Mouse (Mus musculus) hindbrain, postnatal 0 days (tissue): ENCODE measurements around the gene Mrpl52. TPM values are rescaled to one million over a fixed set of nuclear protein-coding genes. Genes with fewer than 3 reads are reported as not detected.

ENCODE experiments used
- ATAC-seq: fragments of 200-750 bp; cut with Nextera tagmentation; 2 replicates; pipeline ENCODE4 v1.8.0; 2017; ENCODE audit warnings: mild to moderate bottlenecking, moderate TSS enrichment, moderate library complexity
- DNase-seq: peaks from one replicate; pipeline ENCODE4 v3.0.0-alpha.2; 2015; ENCODE audit warnings: low spot score
- H3K27ac ChIP-seq: fragments of 300-500 bp; sonication (generic); 2 replicates; pipeline ENCODE4 v1.5.1; 2014; ENCODE audit warnings: mild to moderate bottlenecking
- H3K27me3 ChIP-seq: fragments of 300-500 bp; sonication (generic); 2 replicates; pipeline ENCODE4 v1.6.1; 2014; ENCODE audit warnings: low read length, mixed read lengths; ENCODE audit not compliant: insufficient read depth
- H3K36me3 ChIP-seq: fragments of 300-500 bp; sonication (generic); 2 replicates; pipeline ENCODE4 v1.6.1; 2014; ENCODE audit warnings: low read length, mixed read lengths; ENCODE audit not compliant: insufficient read depth
- H3K4me1 ChIP-seq: fragments of 300-500 bp; sonication (generic); 2 replicates; pipeline ENCODE4 v1.6.1; 2014; ENCODE audit warnings: antibody characterized with exemption, low read length, mixed read lengths; ENCODE audit not compliant: insufficient read depth
- H3K4me2 ChIP-seq: fragments of 300-500 bp; sonication (generic); 2 replicates; pipeline ENCODE4 v1.6.1; 2014; ENCODE audit warnings: low read depth, mild to moderate bottlenecking, low read length, moderate library complexity, mixed read lengths
- H3K4me3 ChIP-seq: fragments of 300-500 bp; sonication (generic); 2 replicates; pipeline ENCODE4 v1.5.1; 2014; ENCODE audit warnings: low read length
- H3K9ac ChIP-seq: fragments of 300-500 bp; sonication (generic); replicated peaks from 2 replicates; pipeline ENCODE4 v1.6.1; 2014; ENCODE audit warnings: mild to moderate bottlenecking, low read length, moderate library complexity, mixed read lengths
- H3K9me3 ChIP-seq: fragments of 300-500 bp; sonication (generic); 2 replicates; pipeline ENCODE4 v1.6.1; 2016; ENCODE audit warnings: low read length, mixed read lengths
- CTCF ChIP-seq: IDR thresholded peaks from 2 replicates; pipeline ENCODE4 v1.5.1; 2016; ENCODE audit warnings: antibody characterized with exemption, control low read depth, low read depth
- WGBS: fragments of 180-500 bp; shearing (Covaris S2); extraction: QIAGEN DNeasy Blood & Tissue Kit; methylation state at CpG from one replicate; pipeline ENCODE4 v1.1.7; 2014; 5-methylcytosine and 5-hydroxymethylcytosine counted together
- polyA plus RNA-seq: library from polyadenylated mRNA; unstranded; fragments of >200 nt; fragmentation: Nextera tagmentation; extraction: Ambion mirVana; gene quantifications from 2 replicates; pipeline ENCODE4 v1.2.1, GENCODE M21; 2015
- total RNA-seq: library from RNA; depleted of rRNA; stranded (reverse); fragments of >200 nt; gene quantifications from 2 replicates; pipeline ENCODE4 v1.2.3, GENCODE M21; 2014

Mrpl52 gene
- total and polyA plus RNA-seq, 2 experiments from 2014 or later, result 113 to 266 TPM

DNA sequence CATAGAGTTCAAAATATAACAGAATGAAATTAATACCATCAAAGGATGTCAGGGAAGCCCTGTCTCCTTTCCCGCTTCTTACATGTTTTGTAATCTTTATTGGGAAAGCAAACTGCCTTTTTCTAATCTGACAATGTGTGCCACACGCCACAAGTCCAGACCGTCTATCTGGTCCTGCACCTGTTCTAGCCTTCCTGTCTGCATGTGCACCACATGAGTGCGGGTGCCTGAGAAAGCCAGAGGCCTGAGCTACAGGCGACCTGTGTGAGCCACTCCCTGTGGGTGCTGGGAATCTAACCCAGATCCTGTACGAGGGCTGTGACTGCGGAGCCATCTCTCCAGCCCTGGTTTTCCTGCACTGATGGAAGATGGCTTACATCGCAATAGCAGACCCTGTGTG is 42.3 kb upstream of the Mrpl52 start:
- WGBS, result 94% methylated on average over 8 of the region's 8 CpGs
- no peak overlapping the region for H3K27ac ChIP-seq
- no peak overlapping the region for H3K9ac ChIP-seq
- ATAC-seq (no peak), DNase-seq (no peak)
- H3K36me3 ChIP-seq, result no peaks in the 10 kb centered on the region
- no peaks in the 10 kb centered on the region for H3K27me3 ChIP-seq
- no peak for TF ChIP-seq CTCF
- H3K4me3 ChIP-seq, result no peak overlapping the region
- H3K9me3 ChIP-seq, result no peaks in the 10 kb centered on the region
- no peak overlapping the region for H3K4me2 ChIP-seq
- no peaks in the 10 kb centered on the region for H3K4me1 ChIP-seq

DNA sequence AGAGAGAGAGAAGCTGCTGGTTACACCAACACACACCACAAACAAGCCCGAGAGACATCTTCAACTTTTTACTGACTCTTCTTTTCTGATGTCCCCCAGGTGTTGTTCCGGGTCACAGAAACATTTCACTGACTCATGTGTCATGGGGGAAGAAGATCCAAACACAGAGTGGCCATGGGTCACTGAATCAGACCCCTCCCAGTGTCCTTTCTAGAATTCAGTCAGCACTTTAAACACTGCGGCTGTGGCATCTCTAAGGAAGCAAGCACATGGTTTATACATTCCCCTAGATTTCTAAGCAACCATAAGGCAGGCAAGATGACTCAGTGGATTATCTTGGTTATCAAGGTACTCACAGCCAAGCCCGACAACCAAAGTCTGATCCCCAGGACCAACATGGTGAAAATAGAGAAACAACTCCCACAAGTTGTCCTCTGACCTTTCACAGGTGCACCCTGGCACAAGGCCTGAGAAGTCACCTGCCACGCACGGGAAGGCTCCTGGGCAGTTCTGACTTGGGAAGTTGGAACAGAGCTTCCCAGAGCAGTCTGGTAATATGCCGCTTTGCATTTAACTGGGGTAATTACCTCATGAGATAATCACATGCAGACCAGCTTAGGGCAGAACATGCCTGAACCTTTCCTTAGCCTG is 40.6 kb upstream of the Mrpl52 start:
- Histone ChIP-seq H3K9ac (no peak overlapping the region), H3K27ac (no peak overlapping the region), H3K36me3 (no peaks in the 10 kb centered on the region), H3K9me3 (no peaks in the 10 kb centered on the region), H3K4me3 (no peak overlapping the region), H3K4me2 (no peak overlapping the region), H3K27me3 (no peaks in the 10 kb centered on the region), H3K4me1 (no peaks in the 10 kb centered on the region)
- DNase-seq, result no peak
- 85% methylated on average over 7 of the region's 7 CpGs for WGBS
- TF ChIP-seq CTCF, result no peak
- no peak for ATAC-seq

DNA sequence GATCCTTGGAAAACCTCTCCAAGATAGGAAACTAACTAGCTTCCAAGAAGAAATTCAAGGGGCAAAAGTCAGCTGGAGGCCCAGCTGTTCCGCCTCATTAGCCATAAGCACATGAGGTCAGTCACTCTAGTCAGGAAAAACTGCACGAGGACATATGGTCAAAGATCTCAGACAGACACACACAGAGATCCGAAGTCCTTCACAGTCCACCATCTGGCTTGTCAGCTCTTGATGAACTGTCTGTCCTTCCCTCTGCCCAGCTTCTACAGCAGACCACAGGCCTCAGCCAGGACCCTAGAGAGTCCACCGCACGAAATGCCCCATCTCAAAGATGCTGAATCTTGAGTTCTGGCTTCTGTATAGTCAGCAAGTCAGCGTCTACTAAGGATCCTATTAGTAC is 39.2 kb upstream of the Mrpl52 start:
- Histone ChIP-seq H3K4me2 (no peak overlapping the region), H3K27me3 (no peaks in the 10 kb centered on the region), H3K4me1 (no peaks in the 10 kb centered on the region), H3K9me3 (no peaks in the 10 kb centered on the region), H3K9ac (no peak overlapping the region), H3K27ac (no peak overlapping the region), H3K4me3 (no peak overlapping the region), H3K36me3 (no peaks in the 10 kb centered on the region)
- no peak for TF ChIP-seq CTCF
- ATAC-seq (no peak), DNase-seq (no peak)
- 64% methylated on average over 6 of the region's 6 CpGs for WGBS

DNA sequence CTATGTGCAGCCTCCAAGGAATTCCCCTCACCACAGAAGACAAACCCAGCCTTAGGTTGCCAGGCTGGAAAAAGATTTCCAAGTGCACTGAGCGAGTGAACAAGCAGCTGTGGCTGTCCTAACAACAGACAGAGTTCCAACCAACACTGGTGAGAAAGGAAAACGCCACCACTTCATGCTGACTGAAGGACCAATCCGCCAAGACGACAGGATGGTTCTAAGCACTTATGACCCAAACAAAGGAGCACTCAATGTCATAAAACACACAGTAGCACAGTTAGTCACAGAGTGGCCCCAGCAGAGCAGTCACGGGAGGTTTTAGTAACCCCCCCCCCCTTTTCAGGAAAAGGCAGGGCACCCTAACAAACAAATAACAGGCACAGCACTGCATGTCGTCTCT is 35.9 kb upstream of the Mrpl52 start:
- no peak for TF ChIP-seq CTCF
- ATAC-seq, result no peak

DNA sequence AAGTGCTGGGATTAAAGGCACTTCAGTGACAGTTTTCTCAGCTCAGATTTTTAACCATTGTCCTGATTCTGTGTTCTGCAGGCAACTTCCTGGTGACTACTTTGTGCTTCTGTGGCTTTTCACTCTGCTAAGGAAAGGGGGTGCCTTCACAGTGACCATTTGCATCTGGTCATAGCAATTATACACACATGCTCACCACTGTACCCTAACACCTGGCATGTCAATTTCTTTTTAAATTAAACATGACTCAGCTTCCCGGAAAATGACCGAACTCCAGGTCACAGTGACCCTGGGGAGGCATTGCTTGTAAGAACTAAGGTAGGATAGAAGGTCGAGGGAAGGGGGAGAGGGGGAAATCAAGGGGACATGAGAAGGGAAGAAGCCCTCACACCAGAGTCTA is 32.9 kb upstream of the Mrpl52 start:
- Histone ChIP-seq H3K4me3 (no peak overlapping the region), H3K36me3 (no peaks in the 10 kb centered on the region), H3K4me2 (no peak overlapping the region), H3K9ac (no peak overlapping the region), H3K27ac (no peak overlapping the region), H3K4me1 (no peaks in the 10 kb centered on the region), H3K27me3 (no peaks in the 10 kb centered on the region), H3K9me3 (no peaks in the 10 kb centered on the region)
- TF ChIP-seq CTCF, result no peak
- DNase-seq (no peak), ATAC-seq (no peak)
- WGBS, result 85% methylated on average over 3 of the region's 3 CpGs

More for the DNA sequence above, 35.9 kb upstream of the Mrpl52 start:
- Histone ChIP-seq H3K9ac (no peak overlapping the region), H3K27me3 (no peaks in the 10 kb centered on the region), H3K9me3 (no peaks in the 10 kb centered on the region), H3K4me2 (no peak overlapping the region), H3K36me3 (no peaks in the 10 kb centered on the region), H3K4me1 (no peaks in the 10 kb centered on the region), H3K4me3 (no peak overlapping the region), H3K27ac (no peak overlapping the region)
- DNase-seq, result no peak
- WGBS, result 62% methylated on average over 6 of the region's 6 CpGs

DNA sequence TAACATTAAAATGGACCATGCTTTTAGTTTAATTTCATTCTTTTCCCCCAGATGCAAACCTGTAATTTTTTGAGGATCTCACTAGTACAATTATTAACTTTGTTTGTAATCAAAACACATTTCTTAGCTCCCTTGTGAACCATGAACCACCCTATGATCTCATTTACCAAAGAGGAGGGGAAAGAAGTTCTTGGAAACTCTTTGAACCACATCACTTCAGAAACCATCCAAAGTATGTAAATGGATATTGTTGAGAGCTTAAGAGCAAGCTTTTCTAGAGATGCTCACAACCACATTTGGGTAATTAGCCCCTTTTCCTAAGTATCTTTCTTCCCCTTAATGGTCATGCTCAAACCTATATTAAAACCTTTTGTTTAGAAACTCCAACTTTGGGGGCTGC is 32.4 kb upstream of the Mrpl52 start:
- no peaks in the 10 kb centered on the region for H3K9me3 ChIP-seq
- TF ChIP-seq CTCF, result no peak

DNA sequence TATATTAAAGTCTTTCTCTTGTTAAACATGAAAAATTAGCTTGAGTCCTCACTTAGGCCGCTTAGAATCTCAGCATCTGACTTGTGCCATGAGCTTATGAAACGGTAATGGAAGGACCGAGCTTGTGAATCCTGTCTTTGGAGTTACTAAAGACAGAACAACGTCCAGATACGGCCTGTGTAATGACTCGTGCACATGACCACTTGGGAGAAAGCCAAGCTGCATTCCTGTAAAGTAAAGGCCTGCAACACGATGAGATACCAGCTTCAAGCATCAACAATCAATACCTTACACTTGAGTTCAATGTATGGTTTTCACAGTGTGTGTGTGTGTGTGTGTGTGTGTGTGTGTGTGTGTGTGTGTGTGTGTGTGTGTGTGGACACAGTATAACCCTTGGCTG is 30.0 kb upstream of the Mrpl52 start:
- 87% methylated on average over 7 of the region's 7 CpGs for WGBS
- H3K9me3 ChIP-seq, result no peaks in the 10 kb centered on the region
- no peak overlapping the region for H3K9ac ChIP-seq
- no peaks in the 10 kb centered on the region for H3K4me1 ChIP-seq
- DNase-seq (no peak), ATAC-seq (no peak)
- H3K4me3 ChIP-seq, result no peak overlapping the region
- no peaks in the 10 kb centered on the region for H3K36me3 ChIP-seq
- H3K4me2 ChIP-seq, result no peak overlapping the region
- no peak for TF ChIP-seq CTCF
- no peaks in the 10 kb centered on the region for H3K27me3 ChIP-seq
- no peak overlapping the region for H3K27ac ChIP-seq

More for the DNA sequence above, 32.4 kb upstream of the Mrpl52 start:
- H3K4me2 ChIP-seq, result no peak overlapping the region
- H3K36me3 ChIP-seq, result no peaks in the 10 kb centered on the region
- no peak for DNase-seq
- ATAC-seq, result no peak
- H3K27ac ChIP-seq, result no peak overlapping the region
- no peak overlapping the region for H3K9ac ChIP-seq
- no peak overlapping the region for H3K4me3 ChIP-seq
- H3K27me3 ChIP-seq, result no peaks in the 10 kb centered on the region
- no peaks in the 10 kb centered on the region for H3K4me1 ChIP-seq
